Mouse (Mus musculus): ENCODE data around the gene Ilf3. TPM values are rescaled to one million over a fixed set of nuclear protein-coding genes. Genes with fewer than 3 reads are reported as not detected.
A peak's percentile ranks its signal among the peaks of the same experiment; 100 is the strongest.
"Not testable (repeated sequence)": the region's sequence is repeated elsewhere in the genome, so short reads cannot be mapped to it uniquely, and the experiment has no call there.

Ilf3 gene
- polyA plus RNA-seq (2017; shearing (Covaris generic)): 100 to 1,000 TPM; 127 to 203 TPM

DNA sequence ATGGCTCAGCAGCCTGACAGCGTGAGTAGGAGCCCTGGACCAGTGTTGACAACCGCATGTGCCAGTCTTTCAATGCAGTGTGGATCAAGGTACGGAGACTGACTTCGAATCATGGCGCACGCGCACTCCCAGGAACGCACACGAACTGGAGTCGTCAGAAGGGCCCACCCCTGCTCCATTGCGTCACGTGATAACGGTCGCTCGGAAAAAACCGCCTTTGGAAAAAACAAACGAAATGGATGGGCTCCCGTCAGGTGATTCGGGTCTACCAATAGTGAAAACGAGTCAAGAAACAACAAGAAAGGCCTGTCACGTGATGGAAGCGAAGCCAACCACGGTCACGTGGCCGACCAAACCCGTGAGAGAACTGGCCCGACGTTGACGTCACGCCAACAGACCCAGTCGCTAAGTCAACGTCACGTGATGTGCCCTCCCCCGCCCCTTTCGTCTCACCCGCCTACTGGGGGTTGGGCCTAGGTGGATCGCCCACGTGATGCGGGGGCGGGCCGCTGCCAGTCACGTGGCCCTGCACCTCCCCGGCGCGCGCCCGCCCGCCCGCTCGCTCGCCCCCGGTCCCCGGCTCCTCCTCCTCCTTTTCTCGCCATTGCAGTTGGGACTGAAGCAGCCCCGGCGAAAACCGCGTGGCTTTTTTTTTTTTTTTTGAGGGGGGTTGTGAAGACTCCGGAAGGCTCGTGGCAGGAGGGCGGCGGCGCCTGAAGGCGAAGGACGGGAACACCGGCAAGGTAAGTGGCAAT, at the start of gene Ilf3:
Ilf3 (plus strand) TSS at position 515 of the 755 bp plus-strand sequence.
- ATAC-seq: peak; percentile 92

DNA sequence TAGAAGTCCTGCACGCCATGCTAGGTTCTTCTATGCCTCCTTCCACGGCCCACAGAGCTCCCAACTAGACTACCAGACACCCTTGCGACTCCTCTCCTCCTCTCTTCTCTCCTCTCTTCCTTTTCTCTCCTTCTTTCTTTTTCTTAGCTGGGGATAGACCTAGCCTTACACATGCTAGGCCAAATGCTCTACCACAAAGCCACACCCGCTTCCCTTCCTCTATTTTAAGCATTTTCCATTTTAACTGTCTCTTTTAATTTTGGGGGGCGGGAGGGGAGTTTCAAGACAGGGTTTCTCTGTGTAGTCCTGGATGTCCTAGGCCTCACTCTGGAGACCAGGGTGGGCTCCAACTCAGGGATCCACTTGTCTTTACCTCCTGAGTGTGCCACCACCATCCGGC, 48.9 kb upstream of the Ilf3 start:
- ATAC-seq: no peak

DNA sequence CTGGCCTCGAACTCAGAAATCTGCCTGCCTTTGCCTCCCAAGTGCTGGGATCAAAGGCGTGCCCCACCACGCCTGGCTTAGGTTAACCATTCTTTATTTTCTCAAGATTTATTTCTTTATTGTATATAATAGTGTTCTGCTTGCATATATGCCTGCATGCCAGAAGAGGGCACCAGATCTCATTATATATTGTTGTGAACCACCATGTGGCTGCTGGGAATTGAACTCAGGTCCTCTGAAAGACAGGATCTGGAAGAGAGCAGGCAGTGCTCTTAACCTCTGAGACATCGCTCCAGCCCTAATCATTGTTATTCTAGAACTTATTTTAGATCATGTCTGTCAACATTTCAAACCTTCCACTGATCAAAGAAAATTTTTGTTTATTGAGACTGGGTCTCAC, 48.2 kb upstream of the Ilf3 start:
- ATAC-seq: no peak

DNA sequence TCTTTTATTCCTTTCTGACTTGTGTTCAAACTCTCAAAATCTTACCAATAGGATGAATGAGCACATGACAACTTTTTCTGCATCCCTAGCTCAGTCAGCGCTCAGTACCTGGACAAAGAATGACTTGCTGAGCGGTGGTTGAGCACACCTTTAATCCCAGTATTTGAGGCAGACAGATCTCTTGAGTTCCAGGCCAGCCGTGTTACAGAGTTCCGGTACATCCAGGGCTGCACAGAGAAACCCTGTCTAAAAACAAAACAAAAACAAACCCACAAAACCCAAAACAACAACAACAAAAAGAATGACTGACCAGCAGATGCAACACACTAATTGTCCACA, 47.4 kb upstream of the Ilf3 start:
- ATAC-seq: peak; percentile 24

DNA sequence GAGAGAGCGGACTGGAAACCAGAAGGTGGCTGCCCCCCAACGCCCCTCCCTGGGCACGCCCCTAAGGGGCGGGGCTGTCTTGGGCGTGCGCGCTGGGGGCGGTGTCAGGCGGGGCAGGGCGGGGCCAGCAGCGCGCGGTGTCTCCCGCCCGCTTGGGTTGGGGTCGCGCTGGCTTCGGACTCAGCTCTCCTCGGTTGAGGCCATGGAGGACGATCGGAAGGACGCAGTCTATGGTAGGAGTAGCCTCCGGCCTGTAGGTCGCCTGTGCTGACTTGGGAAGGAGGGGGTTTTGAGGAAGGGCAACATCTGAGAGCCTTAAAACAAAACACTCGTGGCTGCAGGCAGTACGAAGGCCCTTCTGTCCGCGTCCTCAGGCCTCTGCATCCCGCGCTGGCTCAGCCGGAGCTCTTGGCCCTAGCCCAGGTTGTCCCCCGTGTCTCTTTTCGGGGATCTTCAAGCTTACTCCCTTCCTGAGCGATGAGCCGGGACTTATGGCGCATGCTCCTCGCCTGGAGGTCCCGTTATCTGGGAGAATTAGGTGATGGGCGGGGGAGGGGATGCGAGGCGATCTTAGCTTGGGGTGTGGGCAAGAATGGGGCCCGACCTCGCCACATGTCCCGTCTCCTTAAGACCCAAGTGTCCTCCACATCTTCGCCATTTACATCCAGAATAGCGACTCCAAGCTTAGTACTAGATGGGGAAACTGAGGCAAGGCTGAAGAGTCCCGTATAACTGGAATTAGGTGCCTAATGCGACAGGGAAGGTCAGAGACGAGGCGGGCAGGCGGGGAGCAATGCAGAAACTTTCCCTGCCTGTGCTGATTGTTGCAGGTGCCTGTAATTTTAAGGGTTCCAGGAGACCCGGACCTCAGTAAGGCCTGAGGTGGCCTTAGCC, 46.8 kb upstream of the Ilf3 start, which contains the start of gene Slc44a2:
Slc44a2 (plus strand) TSS at position 80 of the 894 bp plus-strand sequence.
- peak; percentile 65 for ATAC-seq

DNA sequence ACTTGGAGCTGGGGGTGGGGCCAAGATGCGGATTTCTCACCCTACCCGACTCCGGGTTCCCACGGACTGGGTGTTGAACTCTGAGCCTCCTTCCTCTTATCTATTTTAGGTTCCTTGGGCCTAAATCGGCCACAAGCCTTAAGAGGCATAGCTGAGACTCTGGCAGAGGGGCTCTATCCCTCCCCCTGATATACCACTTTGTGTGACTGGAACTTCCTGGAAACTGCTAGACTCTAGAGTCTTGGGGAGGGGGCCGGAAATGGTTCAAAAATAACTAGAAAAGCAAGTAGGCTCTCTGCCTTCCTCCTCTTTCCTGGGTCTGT, 46.2 kb upstream of the Ilf3 start:
- peak; percentile 63 for ATAC-seq

DNA sequence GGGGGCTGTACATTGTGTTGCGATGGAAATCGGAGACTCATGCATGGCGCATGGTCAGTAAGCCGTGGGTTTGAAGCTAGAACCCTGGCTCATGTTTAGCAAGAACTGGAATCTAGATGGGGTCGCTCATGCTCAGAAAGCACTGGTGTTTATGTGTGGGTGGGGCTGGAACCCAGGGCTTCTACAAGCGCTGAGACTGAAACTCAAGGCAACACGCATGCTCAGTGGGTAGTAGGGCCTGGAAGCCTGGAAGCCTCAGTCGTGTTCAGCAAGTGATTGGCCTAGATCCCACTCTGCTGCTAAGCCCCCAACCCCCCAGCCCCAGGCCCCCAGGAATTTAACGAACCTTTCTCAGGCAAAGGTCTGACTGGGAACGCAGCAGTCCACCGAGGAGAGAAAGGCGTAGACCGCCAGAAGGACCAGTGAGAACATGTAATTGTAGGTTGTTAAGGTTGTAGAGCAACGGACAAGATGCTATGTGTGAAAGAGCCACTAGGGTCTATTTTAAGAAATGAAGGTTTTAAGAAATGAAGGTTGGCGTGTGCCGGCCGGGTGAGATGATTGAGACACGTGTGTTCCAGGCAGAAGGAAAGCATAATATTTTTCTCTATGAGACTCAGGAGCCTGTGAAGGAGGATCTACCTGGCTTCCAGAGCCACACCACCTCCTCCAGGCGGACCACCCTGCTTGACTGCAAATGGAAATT, 45.3 kb upstream of the Ilf3 start:
- peak; percentile 32 for ATAC-seq

DNA sequence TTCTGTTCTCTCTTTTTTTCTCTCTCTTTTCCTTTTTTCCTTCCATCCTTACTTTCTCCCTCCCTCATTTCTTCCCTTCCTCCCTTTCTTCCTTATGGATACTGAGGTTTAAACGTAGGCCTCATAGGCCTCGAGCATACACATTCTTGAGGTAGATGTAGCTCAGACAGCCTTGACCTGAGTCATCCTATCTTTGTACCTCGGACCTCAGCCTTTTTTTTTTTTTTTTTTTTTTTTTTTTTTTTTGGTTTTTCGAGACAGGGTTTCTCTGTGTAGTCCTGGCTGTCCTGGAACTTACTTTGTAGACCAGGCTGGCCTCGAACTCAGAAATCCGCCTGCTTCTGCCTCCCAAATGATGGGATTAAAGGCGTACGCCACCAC, 44.8 kb upstream of the Ilf3 start:
- ATAC-seq: not testable (repeated sequence)

DNA sequence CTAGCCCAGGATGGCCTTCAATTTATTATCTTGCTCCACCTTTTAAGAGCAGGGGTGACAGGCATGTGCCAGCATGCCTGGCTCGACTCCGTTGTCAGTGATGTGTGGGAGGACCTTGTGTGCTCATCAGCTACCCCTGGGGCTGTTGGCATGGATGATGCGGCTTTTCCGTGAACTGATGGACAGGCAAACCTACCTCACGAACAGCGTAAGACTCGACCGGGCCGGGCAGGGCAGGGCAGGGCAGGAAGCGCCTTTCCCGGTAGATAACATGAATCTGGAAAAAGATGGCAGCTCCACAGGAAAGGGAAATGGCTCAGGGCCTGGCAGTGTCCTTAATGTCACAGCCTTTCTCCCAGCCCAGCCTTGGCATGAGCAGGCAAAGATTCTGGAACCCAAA, 43.4 kb upstream of the Ilf3 start:
- ATAC-seq: no peak

DNA sequence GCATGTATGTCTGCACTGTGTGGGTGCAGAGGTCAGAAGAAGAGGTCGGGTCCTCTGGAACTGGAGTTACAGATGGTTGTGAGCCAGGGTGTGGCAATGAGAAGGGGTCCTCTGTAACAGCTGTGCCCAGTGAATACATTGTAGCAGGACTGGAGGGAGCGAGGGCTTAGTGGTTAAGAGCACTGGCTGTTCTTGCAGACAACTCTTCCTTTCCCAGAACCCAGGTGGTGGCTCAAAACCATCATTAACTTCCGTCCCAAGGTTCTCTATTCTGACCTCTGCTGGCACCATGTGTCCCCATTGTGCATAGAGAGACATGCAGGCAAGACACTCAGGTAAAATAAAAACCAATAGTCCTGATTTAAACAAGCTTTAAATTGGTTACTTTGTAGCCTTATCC, 40.1 kb upstream of the Ilf3 start:
- peak; percentile 8 for ATAC-seq

DNA sequence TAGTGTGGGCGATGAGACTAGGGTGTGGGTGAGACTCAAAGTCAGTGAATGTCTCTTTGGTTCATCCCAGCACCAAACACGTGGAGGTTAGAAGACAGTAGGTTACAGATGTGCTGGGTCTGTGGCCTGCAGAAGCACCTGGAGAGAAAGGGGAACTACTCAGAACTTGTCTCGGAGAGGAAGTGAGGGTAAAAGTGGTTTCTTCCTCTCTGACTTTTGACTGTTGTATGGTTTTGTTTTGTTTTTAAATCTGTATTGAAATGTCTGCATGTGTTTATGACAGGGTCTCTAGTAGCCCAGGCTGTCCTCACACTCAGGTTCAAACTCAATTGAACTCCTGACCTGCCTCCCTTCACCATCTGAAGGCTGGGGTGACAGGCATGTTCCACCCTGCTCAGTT, 39.6 kb upstream of the Ilf3 start:
- peak; percentile 76 for ATAC-seq

DNA sequence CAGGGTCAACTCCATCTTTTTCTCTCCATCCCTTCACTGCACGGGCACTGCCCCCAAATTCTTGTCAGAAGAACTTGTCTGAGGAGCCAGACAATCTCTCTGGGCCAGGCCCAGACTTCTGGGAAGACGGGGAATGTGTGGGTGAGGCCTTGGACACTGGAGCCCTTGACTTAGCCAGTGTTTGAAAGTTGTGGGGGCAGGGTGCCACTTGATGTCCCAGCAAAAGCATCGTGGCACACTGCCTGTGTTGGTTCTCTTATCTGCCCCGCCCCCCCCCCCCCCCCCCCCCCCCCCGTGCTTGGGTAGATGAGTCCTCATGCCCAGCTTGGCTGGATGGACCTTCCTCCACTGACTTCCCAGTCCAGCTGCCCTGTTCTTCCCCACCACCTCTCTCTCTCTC, 38.6 kb upstream of the Ilf3 start:
- no peak for ATAC-seq

DNA sequence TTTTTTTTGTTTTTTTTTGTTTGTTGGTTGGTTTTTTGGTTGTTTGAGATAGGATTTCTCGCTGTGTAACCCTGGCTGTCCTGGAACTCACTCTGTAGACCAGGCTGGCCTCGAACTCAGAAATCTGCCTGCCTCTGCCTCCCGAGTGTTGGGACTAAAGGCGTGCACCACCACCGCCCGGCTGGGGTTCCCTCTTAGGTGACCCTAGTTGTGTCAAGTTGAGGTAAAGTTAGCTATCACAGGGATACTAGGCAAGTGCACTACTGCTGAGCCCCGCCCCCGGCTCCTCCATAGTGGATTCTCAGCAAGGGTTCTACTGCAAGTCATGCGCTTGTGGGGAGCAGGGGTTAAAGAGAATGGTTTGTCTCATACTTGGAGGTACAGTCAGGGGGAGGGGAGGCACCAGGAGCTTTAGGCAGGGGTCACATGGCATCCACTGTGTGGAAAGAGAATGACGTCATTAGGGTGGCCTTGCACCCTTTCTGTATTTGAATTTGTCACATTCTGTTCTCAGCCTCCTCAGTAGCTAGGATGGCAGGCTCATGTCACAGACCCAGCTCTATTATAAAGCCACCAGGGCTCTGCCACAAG, 37.9 kb upstream of the Ilf3 start:
- ATAC-seq: peak; percentile 13

DNA sequence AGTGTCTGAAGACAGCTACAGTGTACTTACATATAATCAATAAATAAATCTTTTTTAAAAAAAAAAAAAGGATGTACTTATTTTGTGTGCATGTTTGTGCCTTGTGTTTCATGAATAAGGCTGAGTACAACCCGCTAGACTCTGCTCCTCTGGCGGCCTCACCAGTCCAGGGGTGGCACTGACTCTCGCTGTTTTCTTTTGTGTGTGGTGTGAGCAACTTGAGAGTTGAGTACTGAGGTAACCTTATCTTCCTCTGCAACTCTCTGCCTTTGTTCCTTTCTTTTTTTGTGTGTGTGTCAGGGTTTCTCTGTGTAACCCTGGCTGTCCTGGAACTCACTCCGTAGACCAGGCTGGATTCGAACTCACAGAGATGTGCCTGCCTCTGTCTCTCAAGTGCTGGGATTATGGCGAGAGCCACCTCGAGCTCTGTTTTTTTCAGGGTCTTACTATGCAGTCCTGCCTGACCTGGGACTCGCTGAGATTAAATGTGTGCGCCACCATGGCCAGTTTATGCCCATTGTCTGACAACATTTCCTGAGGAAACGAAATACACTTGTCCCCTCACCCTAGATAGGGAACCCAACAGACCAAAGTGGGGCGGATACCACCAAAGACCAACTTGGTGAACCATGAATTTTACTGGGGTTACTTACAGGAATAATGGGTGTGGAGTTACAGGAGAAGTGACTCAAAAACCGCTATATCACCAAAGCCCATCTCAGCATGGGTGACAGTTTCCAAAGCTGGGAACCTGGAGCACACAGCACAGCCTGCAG, 36.1 kb upstream of the Ilf3 start:
- no peak for ATAC-seq

DNA sequence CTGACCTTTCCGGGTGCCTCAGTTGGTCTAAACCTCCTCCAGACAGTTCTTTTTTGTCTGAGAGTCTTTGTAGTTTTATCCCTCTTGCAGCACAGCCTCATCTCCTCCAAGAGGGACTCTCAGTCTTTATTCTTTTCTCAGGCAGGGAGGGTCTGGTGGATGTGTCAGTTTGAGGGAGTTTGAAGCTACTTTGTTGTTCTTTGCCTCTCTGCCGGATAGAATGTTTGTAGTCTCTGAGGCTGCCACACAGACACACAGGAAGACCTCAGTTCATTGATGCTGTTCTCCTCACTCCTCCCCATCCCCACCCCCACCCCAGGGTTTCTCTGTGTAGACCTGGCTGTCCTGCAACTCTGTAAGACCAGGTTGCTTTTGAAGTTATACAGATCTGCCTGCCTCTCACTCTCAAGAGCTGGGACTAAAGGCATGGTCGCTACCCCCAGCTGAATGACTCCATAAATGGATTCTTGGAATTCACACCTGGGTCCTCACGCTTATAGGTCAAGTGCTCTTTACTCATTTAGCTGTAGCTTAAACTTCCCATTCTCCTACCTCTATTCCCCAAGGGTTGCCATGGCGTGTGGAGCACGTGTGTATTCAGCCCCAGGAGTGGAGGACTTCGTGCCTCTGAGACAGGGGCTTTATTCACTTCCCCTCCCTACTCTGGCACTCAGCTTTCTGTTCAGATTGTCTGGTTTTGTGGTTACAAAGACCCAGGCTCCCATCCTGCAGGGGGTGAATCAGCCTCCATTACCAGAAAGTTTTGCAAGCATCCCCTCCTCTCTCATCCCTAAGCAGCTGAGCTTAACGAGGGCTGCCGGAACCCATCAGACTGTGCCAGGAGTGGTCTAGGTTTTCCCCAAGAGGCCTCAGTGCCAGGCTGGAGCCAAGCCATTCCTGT, 35.3 kb upstream of the Ilf3 start:
- peak; percentile 36 for ATAC-seq

DNA sequence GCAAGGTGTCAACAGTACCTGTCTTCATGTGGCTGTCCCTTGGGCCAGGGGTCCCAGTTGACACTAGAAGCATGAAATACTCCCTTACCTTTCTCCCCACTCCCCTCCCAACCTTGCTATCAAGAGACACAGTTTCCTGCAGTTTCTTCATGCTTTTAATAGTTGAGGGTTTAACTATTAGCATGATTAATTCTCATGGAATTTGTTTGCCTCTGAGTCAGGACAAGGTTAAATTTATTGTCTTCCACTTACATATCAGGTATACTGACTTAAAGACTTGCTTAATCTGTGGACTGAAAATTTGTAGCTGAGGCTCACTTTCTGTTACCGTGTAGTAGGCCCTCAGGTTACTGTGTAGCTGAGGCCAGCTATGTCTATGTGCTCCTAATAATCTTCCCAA, 34.1 kb upstream of the Ilf3 start:
- no peak for ATAC-seq

DNA sequence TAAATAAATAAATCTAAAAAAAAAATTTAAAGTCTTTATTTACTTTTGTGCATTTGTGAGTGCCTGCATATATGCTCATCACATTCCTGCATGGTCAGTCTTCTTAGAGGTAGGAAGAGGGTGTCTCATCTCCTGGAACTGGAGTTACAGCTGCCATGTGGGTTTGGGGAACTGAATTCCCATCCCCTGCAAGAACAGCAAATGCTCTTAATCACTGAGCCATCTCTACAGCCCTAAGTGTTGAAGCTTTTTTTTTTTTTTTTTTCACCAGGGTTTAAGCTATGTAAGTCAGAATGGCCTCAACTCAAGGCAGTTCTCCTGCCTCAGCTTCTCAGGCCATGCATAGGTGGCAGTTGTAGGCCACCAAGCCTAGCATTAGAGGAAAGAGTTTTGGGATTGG, 32.9 kb upstream of the Ilf3 start:
- ATAC-seq: no peak

DNA sequence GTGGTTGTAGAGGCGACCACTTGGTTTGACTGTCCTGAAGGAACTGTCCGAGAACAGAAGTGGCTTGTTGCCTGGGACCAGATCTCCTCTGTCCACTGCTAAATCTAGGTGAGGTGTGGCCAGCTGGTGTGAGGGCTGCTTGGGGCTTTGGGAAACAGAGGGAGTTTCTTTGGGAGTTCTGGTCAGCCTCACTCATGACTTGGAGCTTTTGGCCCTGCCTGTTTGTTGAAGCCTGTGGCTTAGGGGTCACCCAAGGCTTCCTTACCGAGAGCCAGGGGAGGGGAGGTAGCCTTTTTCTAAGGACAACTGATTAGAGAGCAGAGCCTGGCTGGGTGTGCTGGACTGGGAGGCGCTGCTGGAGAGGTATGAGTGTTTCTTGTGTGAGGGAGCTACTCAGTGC, 32.3 kb upstream of the Ilf3 start:
- ATAC-seq: no peak

DNA sequence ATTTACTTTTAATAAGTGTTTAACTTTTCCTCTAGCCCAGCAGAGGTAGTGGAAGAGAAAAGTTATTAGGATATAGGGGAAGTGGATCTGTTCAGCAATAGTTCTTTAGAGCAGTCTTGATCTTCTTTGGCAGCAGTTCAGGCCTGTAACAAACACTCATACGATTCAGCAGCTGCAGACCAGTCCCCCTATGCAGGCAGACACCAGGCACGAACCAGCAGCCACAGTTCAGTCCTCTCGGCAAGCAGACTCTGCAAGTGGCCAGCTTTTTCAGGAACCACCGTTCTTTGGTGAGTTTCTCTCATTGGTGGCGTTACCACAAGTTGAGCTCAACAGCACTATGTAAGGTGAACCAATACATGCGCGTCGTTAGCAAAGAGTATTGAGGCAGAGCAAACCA, 31.2 kb upstream of the Ilf3 start:
- no peak for ATAC-seq

DNA sequence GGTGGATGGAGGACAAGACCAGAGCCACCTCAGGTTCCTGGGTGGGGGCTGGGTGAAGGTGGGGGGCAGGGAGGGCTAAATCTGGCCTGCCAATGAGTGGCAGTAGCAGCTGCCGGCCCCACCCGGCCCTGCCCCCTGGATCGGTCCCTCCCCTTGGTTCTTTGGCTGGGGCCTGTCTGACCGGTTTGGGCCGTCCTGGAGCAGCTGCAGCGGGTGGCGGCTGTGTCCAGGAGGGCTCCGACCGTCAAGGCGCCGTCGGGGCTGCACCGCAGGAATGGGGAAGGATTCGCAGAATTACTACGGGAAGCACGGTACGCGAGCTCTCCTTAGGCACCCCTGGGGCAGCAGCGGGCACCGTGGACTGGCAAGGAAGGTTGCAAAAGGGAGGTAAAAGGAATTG, 30.0 kb upstream of the Ilf3 start:
- ATAC-seq: no peak

DNA sequence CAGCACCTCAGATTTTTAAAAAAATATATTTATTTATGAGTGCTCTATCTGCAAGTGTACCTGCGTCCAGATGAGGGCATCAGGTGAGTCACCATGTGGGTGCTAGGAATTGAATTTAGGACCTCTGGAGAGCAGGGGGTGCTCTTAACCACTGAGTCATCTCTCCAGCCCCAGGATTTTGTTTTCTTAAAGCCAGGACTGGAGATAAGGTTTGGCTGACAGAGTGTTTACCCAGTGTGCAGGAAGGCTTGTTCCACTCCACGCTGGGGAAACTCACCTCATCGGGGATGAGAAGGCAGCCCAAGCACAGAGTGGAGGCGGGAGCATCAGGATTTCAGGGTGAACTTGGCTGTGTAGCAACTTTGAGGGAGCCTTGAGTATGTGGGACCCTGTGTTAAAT, 27.3 kb upstream of the Ilf3 start:
- ATAC-seq: no peak

Data from CD4-positive, CD25-positive, alpha-beta regulatory T cell, adult 4 months (primary cell).